Mouse (Mus musculus) kidney, adult 11 months (tissue): ENCODE results near the gene Eif5a.
A peak's percentile ranks its signal among the peaks of the same experiment; 100 is the strongest.

Experiments used
- DNase-seq: peaks from one replicate; pipeline ENCODE4 v3.0.0; 2022

Gene Eif5a

GRCm38 (mm10) chr11:69901406-69901846 is 20.3 kb downstream of the Eif5a start:
- DNase-seq: peak; percentile 98

- DNase-seq: peak; percentile 95
Observed at GRCm38 (mm10) chr11:69900471-69901405, 21.0 kb downstream of the Eif5a start, which contains the start of the genes 2810408A11Rik and Neurl4. Gene 2810408A11Rik (minus strand): TSS chr11:69900987. Gene Neurl4 (plus strand): TSS chr11:69901072.

GRCm38 (mm10) chr11:69899870-69900269 is 21.9 kb downstream of the Eif5a start:
- no peak for DNase-seq

GRCm38 (mm10) chr11:69895291-69895690 is 26.5 kb downstream of the Eif5a start, which contains the start of gene Acap1:
Gene Acap1 (minus strand): TSS chr11:69895539.
- DNase-seq: no peak

- DNase-seq: no peak
Observed at GRCm38 (mm10) chr11:69894671-69895070, 27.1 kb downstream of the Eif5a start.

GRCm38 (mm10) chr11:69891482-69891881 is 30.3 kb downstream of the Eif5a start:
- no peak for DNase-seq

GRCm38 (mm10) chr11:69886907-69887635 is 34.7 kb downstream of the Eif5a start:
- no peak for DNase-seq

- no peak for DNase-seq
Observed at GRCm38 (mm10) chr11:69884663-69885062, 37.1 kb downstream of the Eif5a start.

- no peak for DNase-seq
Observed at GRCm38 (mm10) chr11:69884240-69884639, 37.5 kb downstream of the Eif5a start.

- DNase-seq: no peak
Observed at GRCm38 (mm10) chr11:69883527-69884151, 38.1 kb downstream of the Eif5a start.

- no peak for DNase-seq
Observed at GRCm38 (mm10) chr11:69883066-69883465, 38.7 kb downstream of the Eif5a start.

GRCm38 (mm10) chr11:69881787-69882670 is 39.7 kb downstream of the Eif5a start:
- DNase-seq: no peak

- peak; percentile 92 for DNase-seq
Observed at GRCm38 (mm10) chr11:69880853-69881603, 40.7 kb downstream of the Eif5a start, which contains the start of gene Kctd11. Gene Kctd11 (minus strand): TSS chr11:69881406.

GRCm38 (mm10) chr11:69880506-69880852 is 41.3 kb downstream of the Eif5a start:
- DNase-seq: peak; percentile 83

- DNase-seq: no peak
Observed at GRCm38 (mm10) chr11:69879711-69880110, 42.0 kb downstream of the Eif5a start.

GRCm38 (mm10) chr11:69878952-69879351 is 42.8 kb downstream of the Eif5a start:
- DNase-seq: no peak

- no peak for DNase-seq
Observed at GRCm38 (mm10) chr11:69878399-69878798, 43.4 kb downstream of the Eif5a start.

- no peak for DNase-seq
Observed at GRCm38 (mm10) chr11:69877878-69878277, 43.9 kb downstream of the Eif5a start, which contains the start of gene Tmem95. Gene Tmem95 (minus strand): TSS chr11:69878018.

- DNase-seq: peak; percentile 77
Observed at GRCm38 (mm10) chr11:69876867-69877266, 44.9 kb downstream of the Eif5a start.

- DNase-seq: no peak
Observed at GRCm38 (mm10) chr11:69876186-69876585, 45.6 kb downstream of the Eif5a start.

GRCm38 (mm10) chr11:69872451-69872850 is 49.3 kb downstream of the Eif5a start:
- DNase-seq: no peak
